11 mouse cellular contexts compared by ENCODE assay signal in genomic region chr2:52997955-52998750, GRCm38 (mm10).
DNase-seq lines count a peak whose midpoint lies in the region; ATAC-seq lines count a peak whose summit lies in the region.
"Had no signal": no experiment of that assay in that cellular context is flagged by ENCODE, and none has a peak within 500 bp of the region (broad histone marks: within the 10 kb centered on the region; RNA-seq: fewer than 3 reads in every experiment).

No protein-coding gene starts in this region.

- H3K36me3 ChIP-seq in forebrain, embryonic 14.5 days (ENCODE audit: control insufficient read depth, insufficient read depth, low read length), result no peaks in the 10 kb centered on the region
- H3K36me3 ChIP-seq in forebrain, embryonic 10.5 days (replicated peaks), result no peaks in the 10 kb centered on the region
- H3K36me3 ChIP-seq in midbrain, embryonic 12.5 days, result no peaks in the 10 kb centered on the region
- H3K36me3 ChIP-seq: stomach, embryonic 15.5 days had no signal

- peak; percentile 60 for DNase-seq in forebrain, embryonic 14.5 days (ENCODE audit: low spot score)
- no peak for DNase-seq in forebrain, embryonic 10.5 days (ENCODE audit: extremely low spot score, low spot score)
- DNase-seq in left cerebral cortex, postnatal 4 days, result peak; percentile 30
- no peak for DNase-seq in left cerebral cortex, adult 11 months (ENCODE audit: low spot score)
- peak; percentile 63 to 83 for DNase-seq in heart, adult 9 months (ENCODE audit: low spot score in 2 of 2)
- no peak for DNase-seq in spleen, adult 12 weeks (ENCODE audit: low spot score)
- DNase-seq in embryo, embryonic 10 days (ENCODE audit: low spot score), result no peak

- H3K9ac ChIP-seq in forebrain, embryonic 14.5 days (ENCODE audit: low read length), result no peak overlapping the region
- no peak overlapping the region for H3K9ac ChIP-seq in midbrain, embryonic 12.5 days (replicated peaks)
- H3K9ac ChIP-seq: hindbrain, embryonic 14.5 days; stomach, embryonic 15.5 days had no signal

- no peaks in the 10 kb centered on the region for H3K27me3 ChIP-seq in forebrain, embryonic 14.5 days (replicated peaks; ENCODE audit: control insufficient read depth, insufficient read depth, low read length)
- H3K27me3 ChIP-seq in forebrain, embryonic 10.5 days (ENCODE audit: poor library complexity, severe bottlenecking), result no peaks in the 10 kb centered on the region
- 0 out of 2 replicates have a peak, but pooled peaks cover 3% of the 10 kb centered on the region for H3K27me3 ChIP-seq in midbrain, embryonic 12.5 days
- H3K27me3 ChIP-seq: Patski; stomach, embryonic 15.5 days had no signal

- no peak overlapping the region for H3K4me2 ChIP-seq in forebrain, embryonic 14.5 days (ENCODE audit: low read length)
- 0 out of 2 replicates have a peak overlapping the region, but pooled peaks have one; percentile 11 for H3K4me2 ChIP-seq in midbrain, embryonic 12.5 days (replicated peaks)
- H3K4me2 ChIP-seq: hindbrain, embryonic 14.5 days; stomach, embryonic 15.5 days had no signal

- intact Hi-C loops in left cerebral cortex, postnatal 4 days (cut with DNase I), result no loop called here

- WGBS in forebrain, embryonic 14.5 days, result 26% methylated on average over 15 of the region's 15 CpGs
- WGBS in forebrain, embryonic 10.5 days, result 46% methylated on average over 15 of the region's 15 CpGs
- WGBS in midbrain, embryonic 12.5 days, result 23% methylated on average over 15 of the region's 15 CpGs

- no peak overlapping the region for H3K27ac ChIP-seq in forebrain, embryonic 14.5 days (ENCODE audit: low read depth, low read length)
- H3K27ac ChIP-seq in forebrain, embryonic 10.5 days, result no peak overlapping the region
- H3K27ac ChIP-seq in midbrain, embryonic 12.5 days (replicated peaks), result 0 out of 2 replicates have a peak overlapping the region, but pooled peaks have one; percentile 10
- H3K27ac ChIP-seq: hindbrain, embryonic 14.5 days; stomach, embryonic 15.5 days had no signal

- ATAC-seq in forebrain, embryonic 14.5 days, result no peak; the same call in 1 of the 2 replicates
- no peak for ATAC-seq in midbrain, embryonic 12.5 days (ENCODE audit: low FRiP score, low read depth)
- ATAC-seq: Patski had no signal

- H3K9me3 ChIP-seq in forebrain, embryonic 14.5 days (replicated peaks; ENCODE audit: control insufficient read depth, low read length), result no peaks in the 10 kb centered on the region
- no peaks in the 10 kb centered on the region for H3K9me3 ChIP-seq in forebrain, embryonic 10.5 days
- no peaks in the 10 kb centered on the region for H3K9me3 ChIP-seq in midbrain, embryonic 12.5 days
- H3K9me3 ChIP-seq: stomach, embryonic 15.5 days had no signal

- peaks cover 13% of the 10 kb centered on the region for H3K4me1 ChIP-seq in forebrain, embryonic 14.5 days (ENCODE audit: control insufficient read depth, insufficient read depth, low read length)
- H3K4me1 ChIP-seq in forebrain, embryonic 10.5 days, result peaks cover 24% of the 10 kb centered on the region
- peaks cover 12% of the 10 kb centered on the region for H3K4me1 ChIP-seq in midbrain, embryonic 12.5 days

- H3K4me3 ChIP-seq in forebrain, embryonic 14.5 days (ENCODE audit: low read depth, low read length), result no peak overlapping the region
- no peak overlapping the region for H3K4me3 ChIP-seq in forebrain, embryonic 10.5 days
- H3K4me3 ChIP-seq in midbrain, embryonic 12.5 days, result no peak overlapping the region
- H3K4me3 ChIP-seq: stomach, embryonic 15.5 days had no signal

Comparison
In these comparisons a context has a peak if more than half of its experiments do, and no peak if none do; other contexts are left out.
1. DNase-seq: peak in forebrain, embryonic 14.5 days (single experiment), left cerebral cortex, postnatal 4 days (single experiment) and heart, adult 9 months (2 of 2); none in forebrain, embryonic 10.5 days (single experiment), left cerebral cortex, adult 11 months (single experiment), spleen, adult 12 weeks (single experiment) and embryo, embryonic 10 days (single experiment).